Mouse (Mus musculus): Measurements from ENCODE around the gene Arl2bp.

DNA sequence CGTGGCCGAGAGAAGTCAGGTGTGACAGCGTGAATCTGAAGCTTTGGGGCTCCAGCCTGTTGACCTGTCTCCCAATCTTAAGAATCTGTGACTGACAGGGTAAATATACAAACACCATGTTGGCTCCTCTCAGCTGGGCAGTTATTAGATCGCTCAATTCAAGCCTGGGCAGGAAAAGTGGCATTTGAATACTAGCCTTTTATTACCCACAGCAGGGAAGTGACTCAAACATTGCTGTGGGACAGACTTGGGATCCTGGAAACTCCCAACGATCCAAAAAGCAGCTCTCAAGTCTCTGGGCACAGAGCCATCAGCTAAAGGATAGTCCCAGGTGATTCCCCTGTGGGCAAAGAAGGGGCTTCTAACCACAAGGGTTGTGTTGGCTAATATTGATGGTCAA is 48.2 kb downstream of the Arl2bp start:
- TF ChIP-seq CTCF (IDR thresholded peaks at IDR 0.05; ENCODE audit: low read depth): no peak
- TF ChIP-seq EP300 (IDR thresholded peaks at IDR 0.05; ENCODE audit: low read depth): no peak
